Mouse (Mus musculus) brain, embryonic 14.5 days (tissue): ENCODE results near the gene Rph3al. TPM values are rescaled to one million over a fixed set of nuclear protein-coding genes. Genes with fewer than 3 reads are reported as not detected.

Source experiments
- DNase-seq: peaks from one replicate; pipeline ENCODE4 v3.0.0-alpha.2; 2011; ENCODE audit warnings: low read depth
- CTCF ChIP-seq: fragments of 200-500 bp; IDR thresholded peaks from 2 replicates; pipeline ENCODE4 v1.5.1; 2012; ENCODE audit warnings: inconsistent platforms, mild to moderate bottlenecking, moderate library complexity, borderline replicate concordance; ENCODE audit not compliant: insufficient read depth, insufficient read length; ENCODE audit errors: extremely low read depth
- POLR2A ChIP-seq: fragments of 200-500 bp; IDR thresholded peaks from 2 replicates; pipeline ENCODE4 v1.6.1; 2012; ENCODE audit warnings: mild to moderate bottlenecking, inconsistent platforms, borderline replicate concordance; ENCODE audit not compliant: poor library complexity, insufficient read depth, insufficient read length, severe bottlenecking; ENCODE audit errors: extremely low read depth
- polyA plus RNA-seq: library from polyadenylated mRNA; depleted of rRNA; stranded (reverse); fragments of >200 nt; gene quantifications from 2 replicates; pipeline ENCODE4 v1.2.3, GENCODE M21; 2012

Rph3al gene
- polyA plus RNA-seq, 1 experiment = 3.1 TPM

- no peak for TF ChIP-seq CTCF
- no peak for TF ChIP-seq POLR2A
- peak; percentile 49 for DNase-seq
Observed at GRCm38 (mm10) chr11:75865253-75865619, 73.0 kb downstream of the Rph3al start.

- no peak for DNase-seq
- TF ChIP-seq CTCF (no peak), POLR2A (no peak)
Observed at GRCm38 (mm10) chr11:75864529-75865252, 73.5 kb downstream of the Rph3al start.

- peak; percentile 59 for DNase-seq
Observed at GRCm38 (mm10) chr11:75862466-75862865, 75.8 kb downstream of the Rph3al start.

GRCm38 (mm10) chr11:75861653-75862052 lies 76.6 kb downstream of the Rph3al start:
- no peak for DNase-seq
- no peak for TF ChIP-seq CTCF
- TF ChIP-seq POLR2A = no peak

More at GRCm38 (mm10) chr11:75862466-75862865, 75.8 kb downstream of the Rph3al start:
- TF ChIP-seq CTCF (no peak), POLR2A (no peak)

- peak; percentile 48 for DNase-seq
- TF ChIP-seq CTCF (no peak), POLR2A (no peak)
Observed at GRCm38 (mm10) chr11:75861213-75861612, 77.0 kb downstream of the Rph3al start.

- DNase-seq = no peak
- TF ChIP-seq CTCF (no peak), POLR2A (no peak)
Observed at GRCm38 (mm10) chr11:75859460-75859859, 78.8 kb downstream of the Rph3al start.

- TF ChIP-seq POLR2A (no peak), CTCF (no peak)
- peak; percentile 73 for DNase-seq
Observed at GRCm38 (mm10) chr11:75858975-75859374, 79.3 kb downstream of the Rph3al start.

GRCm38 (mm10) chr11:75857781-75858180 lies 80.4 kb downstream of the Rph3al start:
- no peak for DNase-seq
- TF ChIP-seq CTCF (no peak), POLR2A (no peak)

- no peak for DNase-seq
- TF ChIP-seq POLR2A (no peak), CTCF (no peak)
Observed at GRCm38 (mm10) chr11:75854327-75854726, 83.9 kb downstream of the Rph3al start.

- DNase-seq = no peak
Observed at GRCm38 (mm10) chr11:75853067-75853636, 85.1 kb downstream of the Rph3al start.

GRCm38 (mm10) chr11:75852485-75852884 lies 85.7 kb downstream of the Rph3al start:
- TF ChIP-seq CTCF (no peak), POLR2A (no peak)
- peak; percentile 63 for DNase-seq

More at GRCm38 (mm10) chr11:75853067-75853636, 85.1 kb downstream of the Rph3al start:
- TF ChIP-seq CTCF (no peak), POLR2A (no peak)

- TF ChIP-seq POLR2A = no peak
- DNase-seq = no peak
Observed at GRCm38 (mm10) chr11:75849552-75849951, 88.7 kb downstream of the Rph3al start.

- TF ChIP-seq POLR2A (no peak), CTCF (no peak)
- DNase-seq = no peak
Observed at GRCm38 (mm10) chr11:75846589-75846988, 91.6 kb downstream of the Rph3al start.
